Mouse (Mus musculus): ENCODE measurements around the gene Il1f5.

The Il1f5 gene

DNA sequence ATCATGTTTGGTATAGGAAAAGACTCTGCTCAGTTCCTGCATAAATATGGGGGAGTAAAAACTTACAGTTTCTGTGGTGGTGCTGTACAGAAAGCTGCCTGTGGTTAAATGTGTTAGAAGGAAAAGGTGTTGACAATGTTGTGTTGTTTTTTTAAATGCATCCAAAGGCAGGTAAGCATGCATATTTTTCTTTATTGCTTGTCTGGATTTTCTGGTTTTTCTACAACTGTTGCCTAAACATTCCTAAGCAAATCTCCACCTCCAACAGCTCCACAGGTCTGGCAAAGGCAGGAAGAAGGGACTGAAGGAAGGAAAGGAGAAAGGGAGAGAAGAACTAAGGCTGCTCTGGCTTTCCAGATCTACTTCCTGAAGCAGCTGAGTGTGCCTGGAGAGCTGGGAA lies at the start of gene Il1f5:
Gene Il1f5, plus strand, starts transcription at position 301 of the 400 bp plus-strand sequence.
- no peak for DNase-seq

DNA sequence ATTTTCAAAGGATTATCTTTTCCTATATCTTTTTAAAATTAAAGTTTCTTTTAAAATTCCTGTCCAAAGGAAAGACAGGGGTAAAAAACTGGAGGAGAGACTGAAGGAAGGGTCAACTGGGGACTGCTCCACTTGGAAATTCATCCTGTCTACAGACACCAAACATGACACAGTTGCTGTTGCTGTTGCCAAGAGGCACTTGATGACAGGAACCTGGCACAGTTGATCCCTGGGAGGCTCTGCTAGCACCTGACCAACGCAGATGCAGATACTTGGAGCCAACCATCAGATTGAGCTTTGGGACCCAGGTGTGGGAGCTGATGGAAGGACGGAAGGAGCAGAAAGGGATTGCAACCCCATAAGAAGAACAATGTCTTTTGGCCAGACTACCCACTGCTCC lies 49.6 kb upstream of the Il1f5 start:
- no peak for DNase-seq

DNA sequence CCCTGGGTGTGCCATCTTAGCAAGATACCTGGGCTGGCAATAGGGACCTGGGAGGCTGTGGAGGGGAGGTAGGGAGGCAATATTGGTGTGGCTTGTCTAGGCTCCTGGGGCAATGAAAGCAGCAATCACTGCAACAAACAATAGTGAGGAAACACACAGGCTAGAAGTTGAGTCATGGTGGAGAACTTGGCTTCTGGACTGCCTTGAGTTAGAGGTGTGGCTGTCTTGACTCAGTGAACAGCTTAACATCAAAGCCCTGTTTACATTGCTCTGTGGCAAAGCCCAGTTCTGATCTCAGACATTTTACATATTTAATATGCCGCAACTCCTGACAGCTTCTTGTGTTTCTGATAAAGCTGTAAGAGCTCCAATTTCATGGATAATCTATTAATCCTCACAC lies 9.3 kb upstream of the Il1f5 start:
- no peak for DNase-seq

DNA sequence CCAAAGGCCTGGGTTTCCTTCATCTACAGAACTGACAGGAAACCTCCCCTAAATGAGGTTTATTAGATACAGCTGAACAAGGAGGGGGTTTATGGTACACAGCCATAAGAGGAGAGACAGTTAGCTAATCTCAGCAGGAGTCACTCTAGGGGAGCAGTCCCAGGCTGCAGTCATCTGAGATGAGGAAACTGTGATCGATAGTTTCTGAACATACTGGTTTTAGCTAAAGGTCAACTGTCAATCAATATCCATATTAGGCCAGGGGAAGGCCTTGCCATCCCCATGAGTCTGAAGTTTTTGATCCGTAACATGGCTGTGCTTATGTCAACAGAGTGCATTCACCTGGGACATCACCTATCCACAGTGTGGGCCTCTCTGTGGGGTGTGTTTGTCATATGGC lies 3.1 kb upstream of the Il1f5 start:
- DNase-seq: no peak

- DNase-seq: no peak
Measured at GRCm38 (mm10) chr2:24275146-24275545, 1.6 kb upstream of the Il1f5 start.

- DNase-seq: no peak
Measured at GRCm38 (mm10) chr2:24290896-24291295, 14.1 kb downstream of the Il1f5 start, which contains the start of gene Il1f10. Il1f10 (plus strand) TSS chr2:24291196.

DNA sequence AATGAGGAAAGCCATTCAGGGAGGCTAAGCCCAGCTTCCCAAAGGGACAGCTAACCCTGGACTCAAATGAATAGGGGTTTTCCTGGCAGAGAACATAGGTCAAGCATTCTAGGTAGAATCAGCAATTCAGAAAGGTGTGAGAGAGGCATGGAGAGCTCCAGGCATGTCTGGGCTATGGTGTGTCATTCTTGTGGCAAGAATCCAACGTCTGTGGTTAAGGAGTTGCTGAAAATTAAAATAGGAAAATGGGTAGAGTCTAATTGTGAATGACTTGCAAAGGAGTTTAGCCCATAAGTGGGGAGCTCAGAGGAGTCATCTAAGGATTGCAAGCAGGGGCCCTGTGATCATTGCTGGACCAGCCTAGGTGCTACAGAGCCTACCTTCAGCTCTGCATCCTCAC lies 17.9 kb downstream of the Il1f5 start:
- no peak for DNase-seq

GRCm38 (mm10) chr2:24296837-24297236 lies 20.1 kb downstream of the Il1f5 start:
- DNase-seq: peak; percentile 49

DNA sequence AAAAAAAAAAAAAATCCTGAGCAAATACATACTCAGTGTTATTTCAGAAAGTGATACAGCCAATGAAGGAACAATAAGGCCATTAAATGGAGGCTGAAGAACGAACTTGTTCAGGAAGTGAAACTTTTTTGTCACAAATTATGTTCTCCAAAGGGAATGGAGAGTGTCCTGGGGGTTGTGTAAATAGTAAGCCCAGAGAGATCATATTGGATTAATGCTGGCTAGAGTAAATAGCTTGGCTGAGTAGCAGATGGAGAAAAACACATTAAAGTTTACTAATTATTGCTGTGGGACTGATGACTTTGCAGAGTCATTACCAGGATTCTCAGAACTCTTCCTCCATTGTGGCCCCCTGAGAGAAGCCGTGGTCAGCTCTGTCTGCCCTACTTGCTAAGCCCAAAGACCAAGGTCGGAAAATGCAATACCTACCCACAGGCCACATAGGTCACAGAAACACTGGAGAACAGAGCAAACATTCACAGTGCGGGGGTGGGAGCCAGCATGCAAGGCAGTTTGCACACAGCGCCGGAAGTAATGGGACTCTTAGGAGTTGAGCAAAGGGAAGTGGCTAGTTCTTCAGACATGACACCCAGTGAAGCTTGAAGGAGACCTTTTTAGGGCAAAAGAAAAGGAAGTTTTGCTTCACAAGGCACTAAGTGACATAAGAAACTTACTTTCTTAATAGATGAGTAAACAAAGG lies 34.7 kb downstream of the Il1f5 start:
- DNase-seq: peak; percentile 26

DNA sequence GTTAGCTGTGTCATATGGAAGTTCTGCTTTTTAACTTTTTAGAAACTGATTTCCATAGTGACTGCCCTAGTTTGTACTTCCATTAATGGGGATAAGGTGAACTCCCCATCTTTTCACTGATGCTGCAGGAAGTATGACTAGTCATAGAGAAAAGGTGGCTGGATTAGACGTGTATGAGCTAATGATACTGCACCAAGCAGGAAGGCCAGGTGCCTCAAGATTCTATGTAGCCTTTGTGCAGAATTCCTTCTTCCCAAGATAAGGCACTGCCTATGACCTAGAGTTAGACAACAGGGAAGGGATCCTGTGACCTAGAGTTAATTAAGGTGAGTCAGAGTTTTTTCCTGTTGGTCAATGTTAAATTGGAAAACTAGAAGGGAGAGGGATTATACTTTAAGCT lies 40.2 kb downstream of the Il1f5 start:
- DNase-seq: no peak

GRCm38 (mm10) chr2:24317919-24318598 lies 41.3 kb downstream of the Il1f5 start:
- DNase-seq: no peak

All from lung, postnatal 10 days (tissue).